Mouse (Mus musculus): ENCODE results near the gene F11r.

DNA sequence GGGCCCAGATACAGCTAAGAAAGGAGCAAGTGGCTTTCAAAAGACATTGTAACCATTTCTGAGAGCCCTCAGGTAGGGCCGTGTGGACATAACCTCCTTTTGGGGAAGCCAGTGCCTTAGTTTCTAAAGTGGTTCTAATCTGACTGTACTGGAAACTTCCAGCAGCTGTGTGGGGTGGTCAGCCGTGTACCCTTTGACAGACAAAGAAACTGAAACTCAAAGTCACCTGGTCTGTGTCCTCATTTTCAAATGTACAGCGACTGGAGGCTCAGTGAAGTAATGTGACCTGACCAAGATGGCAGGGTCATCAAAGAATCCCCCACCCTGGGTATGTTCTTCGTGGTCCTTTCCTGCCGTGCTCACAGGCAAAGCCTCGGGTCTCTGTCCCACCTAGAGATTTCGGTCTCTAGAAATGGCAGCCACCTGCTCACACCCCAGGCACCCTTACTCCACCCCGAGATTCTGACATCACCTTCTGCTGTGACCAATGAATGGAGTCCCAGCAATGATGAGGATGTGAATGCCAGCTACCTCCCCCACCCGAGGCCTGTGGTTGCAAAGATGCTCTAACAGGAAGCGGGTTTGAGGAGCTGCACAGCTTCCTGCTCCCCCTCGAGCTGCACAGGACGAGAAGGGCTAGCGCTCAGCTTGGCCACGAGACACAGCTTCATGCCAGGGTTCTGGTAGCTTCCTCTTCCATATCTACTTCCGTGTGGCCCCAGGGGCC is 48.8 kb upstream of the F11r start, which contains the start of gene Arhgap30:
- TF ChIP-seq EP300 (optimal IDR thresholded peaks at IDR 0.05), result no peak
- TF ChIP-seq CTCF (IDR thresholded peaks at IDR 0.05; ENCODE audit: low read depth), result no peak

Data from stomach, postnatal 0 days (tissue).